Mouse (Mus musculus) spleen, adult 2 months (tissue): ENCODE measurements around the gene Odf4.

Experiments
- CTCF ChIP-seq: fragments of 200-500 bp; IDR thresholded peaks from 2 replicates; pipeline ENCODE4 v1.5.1; 2011; ENCODE audit warnings: mild to moderate bottlenecking, inconsistent platforms; ENCODE audit not compliant: insufficient read depth, insufficient read length, insufficient replicate concordance; ENCODE audit errors: extremely low read depth
- POLR2A ChIP-seq: fragments of 200-500 bp; IDR thresholded peaks from 2 replicates; pipeline ENCODE4 v1.6.1; 2011; ENCODE audit warnings: low read depth, low read length, inconsistent platforms

DNA sequence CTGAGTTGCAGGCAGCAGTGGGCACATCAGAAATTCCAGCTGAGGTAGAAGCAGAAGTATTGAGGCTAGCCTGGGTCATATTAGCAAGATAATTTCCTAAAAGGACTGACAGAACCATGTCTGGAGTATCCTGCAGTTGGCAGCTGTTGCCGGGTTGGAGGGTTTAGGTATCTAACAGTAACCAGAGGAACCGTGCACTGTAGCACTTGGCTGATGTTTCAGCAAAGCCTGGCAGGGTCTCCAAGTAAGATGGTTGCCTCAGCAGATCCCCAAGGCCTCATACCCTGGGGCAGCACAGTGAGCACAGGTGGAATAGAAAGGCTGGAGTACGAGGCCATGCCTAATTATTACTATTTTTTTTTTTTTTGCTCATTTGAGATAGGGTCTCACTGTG is 21.7 kb downstream of the Odf4 start:
- TF ChIP-seq CTCF (no peak), POLR2A (no peak)
